8 mouse cellular contexts compared by ENCODE assay signal in the genomic region with DNA sequence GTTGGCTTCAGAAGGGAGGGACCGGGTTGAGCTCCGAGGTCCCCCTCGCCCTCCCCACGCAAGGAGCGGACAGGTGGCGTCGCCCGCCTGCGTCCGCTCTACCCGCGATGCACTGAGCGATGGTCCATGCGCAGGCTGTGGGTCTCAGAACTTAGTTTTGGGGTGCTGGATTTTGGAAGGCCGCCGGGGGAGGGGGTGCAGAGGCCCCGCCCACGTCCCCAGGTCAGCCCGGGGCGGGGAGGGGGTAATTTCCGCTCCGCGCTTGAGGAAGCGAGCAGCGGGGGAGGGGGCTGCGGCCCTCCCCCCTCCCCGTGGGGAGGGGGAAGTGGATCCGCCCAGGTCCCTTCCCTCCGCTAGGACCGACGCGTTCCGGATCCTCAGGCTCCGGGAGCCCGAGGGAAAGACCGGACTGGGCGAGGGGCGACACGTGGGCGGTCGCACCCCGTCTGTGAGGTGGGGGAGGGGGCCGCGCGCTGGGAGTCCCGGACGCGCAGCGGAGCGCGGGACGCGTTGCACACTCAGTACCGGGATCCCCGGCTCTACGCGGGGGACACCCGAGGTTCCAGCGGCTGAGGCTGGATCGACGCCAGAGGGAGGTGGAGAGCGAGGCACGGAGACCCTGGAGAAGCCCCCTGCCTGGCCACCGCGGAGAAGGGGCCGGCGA. TPM values are rescaled to one million over a fixed set of nuclear protein-coding genes. Genes with fewer than 3 reads are reported as not detected.
A peak's percentile ranks its signal among the peaks of the same experiment; 100 is the strongest.
DNase-seq lines count a peak whose midpoint lies in the region; ATAC-seq and TF ChIP-seq lines count a peak whose summit lies in the region.

No protein-coding gene starts in this region.

- TF ChIP-seq CTCF in lung, adult 2 months (IDR thresholded peaks at IDR 0.05; ENCODE audit: insufficient read depth, low read length) = no peak

- peak overlapping the region; percentile 99 for H3K4me2 ChIP-seq in heart, embryonic 16.5 days (ENCODE audit: low read depth, low read length)
- H3K4me2 ChIP-seq in limb, embryonic 14.5 days (replicated peaks; ENCODE audit: low read depth, low read length, severe bottlenecking) = peak overlapping the region; percentile 86

- DNase-seq in lung, adult 2 months = peak; percentile 36
- DNase-seq in lung, adult 18-20 months = no peak
- DNase-seq in limb, embryonic 14.5 days (ENCODE audit: low spot score) = peak; percentile 79
- DNase-seq in retina, embryonic 14.5 days (ENCODE audit: low spot score) = peak; percentile 88
- no peak for DNase-seq in cerebellum, adult 8-10 months

- H3K27me3 ChIP-seq in heart, embryonic 16.5 days (ENCODE audit: control insufficient read depth, insufficient read depth, low read length) = no peaks in the 10 kb centered on the region
- H3K27me3 ChIP-seq in limb, embryonic 14.5 days (ENCODE audit: control insufficient read depth, insufficient read depth, low read length) = no peaks in the 10 kb centered on the region

- H3K4me1 ChIP-seq in lung, adult 2 months (ENCODE audit: control insufficient read depth, insufficient read depth, low read length) = peaks cover 2% of the 10 kb centered on the region; the same call in 1 of the 2 replicates
- H3K4me1 ChIP-seq in brown adipose tissue, adult 24 weeks (ENCODE audit: control insufficient read depth, insufficient read depth, insufficient read length, low read length) = no peaks in the 10 kb centered on the region
- H3K4me1 ChIP-seq in heart, embryonic 16.5 days (ENCODE audit: control insufficient read depth, insufficient read depth, low read length) = peaks cover 28% of the 10 kb centered on the region
- H3K4me1 ChIP-seq in limb, embryonic 14.5 days (ENCODE audit: control insufficient read depth, insufficient read depth, low read length) = peaks cover 14% of the 10 kb centered on the region

- H3K9me3 ChIP-seq in heart, embryonic 16.5 days (replicated peaks; ENCODE audit: control insufficient read depth, low read length) = no peaks in the 10 kb centered on the region
- H3K9me3 ChIP-seq in limb, embryonic 14.5 days (ENCODE audit: control insufficient read depth, low read length) = no peaks in the 10 kb centered on the region

- peak; percentile 3 for ATAC-seq in heart, embryonic 16.5 days (replicated peaks; ENCODE audit: extremely low read depth, insufficient read depth, low FRiP score)
- ATAC-seq in limb, embryonic 14.5 days (ENCODE audit: low FRiP score, low read depth) = peak; percentile 69
- no peak for ATAC-seq in monocyte, adult 5-6 weeks (replicated peaks; ENCODE audit: insufficient number of reproducible peaks, low FRiP score, low TSS enrichment, poor library complexity, severe bottlenecking)

- 2% methylated on average over 66 of the region's 67 CpGs for WGBS in lung, adult 2 months
- 0% methylated on average over 63 of the region's 67 CpGs for WGBS in heart, embryonic 16.5 days
- WGBS in limb, embryonic 14.5 days = 0% methylated on average over 40 of the region's 67 CpGs

- H3K36me3 ChIP-seq in heart, embryonic 16.5 days (ENCODE audit: control insufficient read depth, insufficient read depth) = no peaks in the 10 kb centered on the region
- 0 out of 2 replicates have a peak, but pooled peaks cover under 1% of the 10 kb centered on the region for H3K36me3 ChIP-seq in limb, embryonic 14.5 days (ENCODE audit: control insufficient read depth, insufficient read depth, low read length)

- no peak for TF ChIP-seq POLR2A in lung, adult 2 months (IDR thresholded peaks at IDR 0.05; ENCODE audit: borderline replicate concordance, extremely low read depth, low read depth, low read length)
- peak; percentile 32; the same call in 1 of the 2 replicates for TF ChIP-seq POLR2A in limb, embryonic 14.5 days (IDR thresholded peaks at IDR 0.05; ENCODE audit: borderline replicate concordance, extremely low read depth, insufficient read depth, insufficient read length)

- H3K4me3 ChIP-seq in lung, adult 2 months (replicated peaks; ENCODE audit: extremely low read depth, low read depth, low read length) = no peak overlapping the region
- H3K4me3 ChIP-seq in brown adipose tissue, adult 24 weeks (ENCODE audit: insufficient read depth, low read depth, low read length) = peak overlapping the region; percentile 23; the same call in 1 of the 2 replicates
- peak overlapping the region; percentile 83 for H3K4me3 ChIP-seq in heart, embryonic 16.5 days (ENCODE audit: low read length)
- H3K4me3 ChIP-seq in limb, embryonic 14.5 days (replicated peaks; ENCODE audit: low read length) = peak overlapping the region; percentile 89

- H3K27ac ChIP-seq in brown adipose tissue, adult 24 weeks (replicated peaks; ENCODE audit: low read depth, low read length) = no peak overlapping the region
- no peak overlapping the region for H3K27ac ChIP-seq in heart, embryonic 16.5 days (ENCODE audit: low read length)
- peak overlapping the region; percentile 96 for H3K27ac ChIP-seq in limb, embryonic 14.5 days (replicated peaks; ENCODE audit: low read depth, low read length)

- peak overlapping the region; percentile 95 for H3K9ac ChIP-seq in heart, embryonic 16.5 days (ENCODE audit: low read length)
- H3K9ac ChIP-seq in limb, embryonic 14.5 days (ENCODE audit: low read depth, low read length, severe bottlenecking) = peak overlapping the region; percentile 95

RNA-seq across cellular contexts. Expression of a gene that starts 1.2 kb away (rescaled TPM):
- 1.4 and 1.6 TPM in 2 replicates for polyA plus RNA-seq in lung, adult 2 months (2012; rRNA removed)
- not detected in 2 replicates for polyA plus RNA-seq in brown adipose tissue, adult 24 weeks (2012; ENCODE audit: insufficient read depth, insufficient read length, missing spikeins)
- 21.1 and 24.6 TPM in 2 replicates for polyA plus RNA-seq in heart, embryonic 16.5 days (2015; fragmentation: Nextera tagmentation; extraction: Ambion mirVana)
- polyA plus RNA-seq in limb, embryonic 14.5 days (2012; rRNA removed) = 22.4 and 22.8 TPM in 2 replicates
- polyA plus RNA-seq in limb, embryonic 14.5 days (2014; fragmentation: Nextera tagmentation; extraction: Ambion mirVana) = 26.7 and 35.7 TPM in 2 replicates
- total RNA-seq in monocyte, adult 5-6 weeks (2017) = not detected in 3 replicates

RNA-seq across cellular contexts. Expression of a gene that starts 17.4 kb away (rescaled TPM):
- polyA plus RNA-seq in lung, adult 2 months (2012; rRNA removed) = not detected in 2 replicates
- polyA plus RNA-seq in brown adipose tissue, adult 24 weeks (2012; ENCODE audit: insufficient read depth, insufficient read length, missing spikeins) = not detected in 2 replicates
- not detected in 2 replicates for polyA plus RNA-seq in heart, embryonic 16.5 days (2015; fragmentation: Nextera tagmentation; extraction: Ambion mirVana)
- 0.18 TPM in 1 of 2 replicates, not detected in the other for polyA plus RNA-seq in limb, embryonic 14.5 days (2012; rRNA removed)
- not detected in 2 replicates for polyA plus RNA-seq in limb, embryonic 14.5 days (2014; fragmentation: Nextera tagmentation; extraction: Ambion mirVana)
- total RNA-seq in monocyte, adult 5-6 weeks (2017) = not detected in 3 replicates

RNA-seq across cellular contexts. Expression of a gene that starts 27.7 kb away (rescaled TPM):
- polyA plus RNA-seq in lung, adult 2 months (2012; rRNA removed) = 18.1 and 24.1 TPM in 2 replicates
- polyA plus RNA-seq in brown adipose tissue, adult 24 weeks (2012; ENCODE audit: insufficient read depth, insufficient read length, missing spikeins) = 61.6 and 90.5 TPM in 2 replicates
- 69.3 and 72.0 TPM in 2 replicates for polyA plus RNA-seq in heart, embryonic 16.5 days (2015; fragmentation: Nextera tagmentation; extraction: Ambion mirVana)
- polyA plus RNA-seq in limb, embryonic 14.5 days (2012; rRNA removed) = 30.5 and 41.6 TPM in 2 replicates
- 39.4 and 40.0 TPM in 2 replicates for polyA plus RNA-seq in limb, embryonic 14.5 days (2014; fragmentation: Nextera tagmentation; extraction: Ambion mirVana)
- total RNA-seq in monocyte, adult 5-6 weeks (2017) = 66.0 to 93.9 TPM (median 80.9 TPM) in 3 replicates

RNA-seq across cellular contexts. Expression of a gene that starts 58.2 kb away (rescaled TPM):
- 31.1 and 38.1 TPM in 2 replicates for polyA plus RNA-seq in lung, adult 2 months (2012; rRNA removed)
- polyA plus RNA-seq in brown adipose tissue, adult 24 weeks (2012; ENCODE audit: insufficient read depth, insufficient read length, missing spikeins) = 11.5 and 13.7 TPM in 2 replicates
- polyA plus RNA-seq in heart, embryonic 16.5 days (2015; fragmentation: Nextera tagmentation; extraction: Ambion mirVana) = 29.1 and 31.4 TPM in 2 replicates
- 68.9 and 72.6 TPM in 2 replicates for polyA plus RNA-seq in limb, embryonic 14.5 days (2012; rRNA removed)
- polyA plus RNA-seq in limb, embryonic 14.5 days (2014; fragmentation: Nextera tagmentation; extraction: Ambion mirVana) = 40.9 and 41.3 TPM in 2 replicates
- 36.8 to 37.9 TPM (median 37.2 TPM) in 3 replicates for total RNA-seq in monocyte, adult 5-6 weeks (2017)

Comparison
In these comparisons a context has a peak if more than half of its experiments do, and no peak if none do; other contexts are left out.
1. DNase-seq: peak in lung, adult 2 months (single experiment), limb, embryonic 14.5 days (single experiment) and retina, embryonic 14.5 days (single experiment); none in lung, adult 18-20 months (0 of 2) and cerebellum, adult 8-10 months (single experiment).